Mouse (Mus musculus) liver, embryonic 13.5 days (tissue): ENCODE data around the gene Zbp1. TPM values are rescaled to one million over a fixed set of nuclear protein-coding genes. Genes with fewer than 3 reads are reported as not detected.

Source experiments
- ATAC-seq: fragments of 200-750 bp; cut with Nextera tagmentation; 2 replicates; pipeline ENCODE4 v1.8.0; 2017; ENCODE audit warnings: low read depth, mild to moderate bottlenecking, moderate number of reproducible peaks, moderate library complexity
- DNase-seq: peaks from one replicate; pipeline ENCODE4 v3.0.0; 2022
- H3K27ac ChIP-seq: fragments of 300-500 bp; sonication (generic); 2 replicates; pipeline ENCODE4 v1.5.1; 2015; ENCODE audit warnings: moderate library complexity, mild to moderate bottlenecking, inconsistent platforms
- H3K27me3 ChIP-seq: fragments of 300-500 bp; sonication (generic); 2 replicates; pipeline ENCODE4 v1.6.1; 2015; ENCODE audit warnings: mild to moderate bottlenecking, inconsistent platforms
- H3K36me3 ChIP-seq: fragments of 300-500 bp; sonication (generic); 2 replicates; pipeline ENCODE4 v1.6.1; 2015; ENCODE audit warnings: mild to moderate bottlenecking, inconsistent platforms
- H3K4me1 ChIP-seq: fragments of 300-500 bp; sonication (generic); replicated peaks from 2 replicates; pipeline ENCODE4 v1.6.1; 2015; ENCODE audit warnings: inconsistent platforms
- H3K4me2 ChIP-seq: fragments of 300-500 bp; sonication (generic); 2 replicates; pipeline ENCODE4 v1.6.1; 2015; ENCODE audit warnings: inconsistent platforms, mild to moderate bottlenecking, moderate library complexity
- H3K4me3 ChIP-seq: fragments of 300-500 bp; sonication (generic); replicated peaks from 2 replicates; pipeline ENCODE4 v1.5.1; 2015; ENCODE audit warnings: mild to moderate bottlenecking, inconsistent platforms
- H3K9ac ChIP-seq: fragments of 300-500 bp; sonication (generic); 2 replicates; pipeline ENCODE4 v1.6.1; 2015; ENCODE audit warnings: mild to moderate bottlenecking, inconsistent platforms
- H3K9me3 ChIP-seq: fragments of 300-500 bp; sonication (generic); replicated peaks from 2 replicates; pipeline ENCODE4 v1.6.1; 2016; ENCODE audit warnings: inconsistent platforms
- WGBS: fragments of 180-500 bp; shearing (Covaris S2); methylation state at CpG from one replicate; pipeline ENCODE4 v1.1.7; 2015; ENCODE audit not compliant: insufficient replicate concordance; 5-methylcytosine and 5-hydroxymethylcytosine counted together
- polyA plus RNA-seq: library from polyadenylated mRNA; unstranded; fragments of >200 nt; fragmentation: Nextera tagmentation; extraction: Ambion mirVana; gene quantifications from 2 replicates; pipeline ENCODE4 v1.2.1, GENCODE M21; 2015

The Zbp1 gene
- polyA plus RNA-seq, 1 experiment from 2014 or later = 0.73 TPM

GRCm38 (mm10) chr2:173175703-173176102, 43.0 kb downstream of the Zbp1 start:
- Histone ChIP-seq H3K9ac (no peak overlapping the region), H3K9me3 (0 out of 2 replicates have a peak, but pooled peaks cover 4% of the 10 kb centered on the region), H3K4me3 (no peak overlapping the region), H3K27ac (no peak overlapping the region), H3K4me2 (no peak overlapping the region), H3K4me1 (peaks cover 36% of the 10 kb centered on the region), H3K27me3 (peaks cover 28% of the 10 kb centered on the region), H3K36me3 (no peaks in the 10 kb centered on the region)
- DNase-seq (no peak), ATAC-seq (no peak)
- WGBS = 62% methylated on average over 5 of the region's 5 CpGs

- Histone ChIP-seq H3K27ac (no peak overlapping the region; the same call in 1 of the 2 replicates), H3K4me1 (peaks cover 36% of the 10 kb centered on the region), H3K4me2 (peak overlapping the region; percentile 51), H3K9ac (no peak overlapping the region), H3K4me3 (no peak overlapping the region), H3K27me3 (peaks cover 38% of the 10 kb centered on the region), H3K36me3 (no peaks in the 10 kb centered on the region), H3K9me3 (0 out of 2 replicates have a peak, but pooled peaks cover 4% of the 10 kb centered on the region)
- ATAC-seq = 0 out of 2 replicates have a peak, but pooled peaks have one; percentile 3
- 31% methylated on average over 1 of the region's 1 CpGs for WGBS
- DNase-seq = no peak
These were observed 44.2 kb downstream of the Zbp1 start for GRCm38 (mm10) chr2:173174569-173174968.

DNA sequence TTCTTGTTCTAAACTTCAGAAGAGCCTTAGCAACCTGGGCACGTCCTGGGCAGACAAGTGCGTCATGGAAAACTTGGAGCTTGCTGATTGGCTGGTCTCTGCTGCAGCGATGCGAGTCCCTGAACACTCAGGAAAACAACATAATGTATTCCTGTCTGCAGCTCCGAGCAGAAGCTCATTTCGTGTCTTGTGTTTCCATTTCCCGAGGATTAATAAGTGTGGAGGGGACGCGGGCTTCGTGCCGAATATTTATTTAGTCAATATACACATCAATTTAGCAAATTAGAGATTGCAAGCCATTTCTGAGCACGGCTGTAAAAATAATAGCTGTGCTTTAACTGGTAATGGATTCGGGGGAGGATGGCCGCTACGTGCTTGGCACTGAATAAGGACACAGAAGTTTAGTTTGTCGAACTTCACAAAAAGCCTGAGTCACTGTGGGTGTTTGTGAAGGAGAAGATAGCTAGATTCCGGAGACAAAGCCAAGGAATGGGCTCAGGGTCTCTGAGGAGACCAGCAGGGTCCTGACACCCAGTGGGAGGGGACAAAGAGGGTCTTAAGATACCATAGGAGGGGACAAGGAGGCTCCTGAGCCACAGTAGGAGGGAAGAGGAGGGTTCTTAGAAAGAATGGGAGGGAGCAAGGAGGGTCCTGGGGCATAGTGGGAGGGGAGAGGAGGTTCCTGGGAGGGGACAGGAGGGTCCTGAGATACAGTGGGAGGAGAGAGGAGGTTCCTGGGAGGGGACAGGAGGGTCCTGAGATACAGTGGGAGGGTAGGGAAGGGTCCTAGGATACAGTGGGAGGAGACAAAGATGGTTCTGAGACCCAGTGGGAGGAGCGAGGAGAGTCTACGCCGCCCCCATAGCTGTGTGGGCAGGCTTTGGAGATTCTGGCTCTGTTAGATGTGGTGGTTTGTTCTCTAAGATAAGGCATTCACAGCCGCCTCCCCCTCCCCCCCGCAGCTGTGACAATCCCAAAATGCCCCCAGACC, 44.9 kb downstream of the Zbp1 start:
- 0 out of 2 replicates have a peak, but pooled peaks cover 4% of the 10 kb centered on the region for H3K9me3 ChIP-seq
- DNase-seq = peak; percentile 32
- H3K36me3 ChIP-seq = no peaks in the 10 kb centered on the region
- H3K27me3 ChIP-seq = peaks cover 41% of the 10 kb centered on the region
- ATAC-seq = peak; percentile 72
- H3K9ac ChIP-seq = no peak overlapping the region
- peak overlapping the region; percentile 51 for H3K4me2 ChIP-seq
- H3K4me3 ChIP-seq = peak overlapping the region; percentile 24
- 8% methylated on average over 22 of the region's 22 CpGs for WGBS
- peaks cover 36% of the 10 kb centered on the region for H3K4me1 ChIP-seq
- peak overlapping the region; percentile 29 for H3K27ac ChIP-seq

- ATAC-seq = no peak
- Histone ChIP-seq H3K4me1 (peaks cover 36% of the 10 kb centered on the region), H3K9ac (no peak overlapping the region), H3K9me3 (0 out of 2 replicates have a peak, but pooled peaks cover 4% of the 10 kb centered on the region), H3K4me3 (no peak overlapping the region), H3K4me2 (peak overlapping the region; percentile 51; the same call in 1 of the 2 replicates), H3K27ac (no peak overlapping the region), H3K27me3 (peaks cover 43% of the 10 kb centered on the region), H3K36me3 (no peaks in the 10 kb centered on the region)
- no peak for DNase-seq
- WGBS = 29% methylated on average over 2 of the region's 2 CpGs
These were observed 45.7 kb downstream of the Zbp1 start for GRCm38 (mm10) chr2:173173008-173173407.

DNA sequence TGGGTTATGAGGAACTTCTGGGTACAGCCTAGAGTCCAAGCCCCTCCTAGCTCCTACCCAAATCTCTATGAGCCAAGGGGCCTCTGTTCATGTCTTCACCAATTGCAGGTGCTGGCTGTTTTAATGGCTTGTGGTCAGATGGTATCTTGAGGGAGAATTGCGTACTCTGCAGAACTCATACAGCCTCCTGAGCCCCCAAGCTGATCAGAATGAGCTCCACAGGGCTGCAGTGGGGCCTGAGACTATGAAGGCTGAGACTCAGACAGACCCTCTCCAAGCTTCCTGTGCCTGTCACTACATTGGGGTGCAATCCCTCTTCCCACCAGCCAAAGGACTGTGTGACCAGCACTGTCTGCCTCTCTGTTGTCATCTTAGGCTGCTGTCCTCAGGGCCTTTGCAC, 46.3 kb downstream of the Zbp1 start:
- WGBS = 18% methylated on average over 1 of the region's 1 CpGs
- DNase-seq = no peak
- no peak overlapping the region for H3K9ac ChIP-seq
- H3K36me3 ChIP-seq = no peaks in the 10 kb centered on the region
- H3K4me1 ChIP-seq = peaks cover 36% of the 10 kb centered on the region
- no peak for ATAC-seq
- H3K9me3 ChIP-seq = 0 out of 2 replicates have a peak, but pooled peaks cover 4% of the 10 kb centered on the region
- peaks cover 43% of the 10 kb centered on the region for H3K27me3 ChIP-seq
- H3K27ac ChIP-seq = no peak overlapping the region
- H3K4me3 ChIP-seq = no peak overlapping the region
- no peak overlapping the region for H3K4me2 ChIP-seq

DNA sequence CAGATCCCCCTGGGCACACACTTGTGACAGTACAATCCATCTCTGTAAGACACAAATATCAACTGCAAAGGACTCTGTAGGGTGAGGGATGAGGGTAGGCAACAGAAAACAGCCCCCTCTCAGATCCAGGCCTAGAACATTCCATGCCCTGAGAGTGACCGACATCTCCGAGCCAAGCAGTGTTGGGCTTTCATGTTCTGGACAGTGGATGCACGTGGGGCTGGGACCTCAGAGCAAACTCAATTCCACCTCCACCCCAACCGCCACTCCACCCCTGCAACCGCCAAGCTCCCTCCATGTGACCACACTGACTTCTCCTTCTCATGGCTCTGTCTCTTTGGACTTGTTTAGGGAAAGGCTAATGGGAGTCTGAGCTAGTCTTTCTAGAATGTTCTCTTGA, 46.8 kb downstream of the Zbp1 start:
- H3K9ac ChIP-seq = no peak overlapping the region
- no peak for DNase-seq
- no peak for ATAC-seq
- no peaks in the 10 kb centered on the region for H3K36me3 ChIP-seq
- peaks cover 43% of the 10 kb centered on the region for H3K27me3 ChIP-seq
- 0 out of 2 replicates have a peak overlapping the region, but pooled peaks have one; percentile 24 for H3K4me2 ChIP-seq
- H3K9me3 ChIP-seq = 0 out of 2 replicates have a peak, but pooled peaks cover 4% of the 10 kb centered on the region
- WGBS = 40% methylated on average over 5 of the region's 5 CpGs
- H3K27ac ChIP-seq = no peak overlapping the region
- H3K4me1 ChIP-seq = peaks cover 36% of the 10 kb centered on the region
- no peak overlapping the region for H3K4me3 ChIP-seq

GRCm38 (mm10) chr2:173171470-173171869, 47.3 kb downstream of the Zbp1 start:
- WGBS = 5% methylated on average over 30 of the region's 30 CpGs
- ATAC-seq = no peak
- H3K27ac ChIP-seq = no peak overlapping the region

DNA sequence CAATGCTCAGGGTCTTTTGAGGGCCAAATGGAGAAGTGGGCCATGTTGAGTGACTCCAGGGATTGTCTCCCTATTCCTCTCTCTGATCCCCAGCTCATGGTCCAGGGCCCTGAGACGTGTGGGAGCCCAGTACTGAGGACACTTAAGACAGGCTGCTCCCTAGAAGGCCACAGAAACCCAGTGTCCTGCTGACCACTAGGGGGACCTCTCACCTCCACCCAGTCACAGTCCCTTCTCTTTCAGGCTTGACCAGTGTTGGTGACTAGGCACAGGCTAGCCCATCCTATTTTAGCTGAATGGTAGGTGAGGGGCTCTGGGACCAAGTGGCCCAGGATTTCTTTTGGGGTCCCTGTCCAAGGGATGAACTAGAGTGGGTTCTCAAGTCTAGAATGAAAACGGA, 48.0 kb downstream of the Zbp1 start:
- Histone ChIP-seq H3K9me3 (0 out of 2 replicates have a peak, but pooled peaks cover 1% of the 10 kb centered on the region), H3K36me3 (no peaks in the 10 kb centered on the region), H3K9ac (no peak overlapping the region), H3K27me3 (peaks cover 52% of the 10 kb centered on the region), H3K4me2 (no peak overlapping the region), H3K4me1 (peaks cover 36% of the 10 kb centered on the region), H3K27ac (no peak overlapping the region), H3K4me3 (no peak overlapping the region)
- 39% methylated on average over 2 of the region's 2 CpGs for WGBS
- ATAC-seq = no peak
- no peak for DNase-seq

More at GRCm38 (mm10) chr2:173171470-173171869, 47.3 kb downstream of the Zbp1 start:
- Histone ChIP-seq H3K36me3 (no peaks in the 10 kb centered on the region), H3K4me2 (peak overlapping the region; percentile 24; the same call in 1 of the 2 replicates), H3K4me3 (no peak overlapping the region), H3K9ac (no peak overlapping the region), H3K4me1 (peaks cover 36% of the 10 kb centered on the region), H3K9me3 (0 out of 2 replicates have a peak, but pooled peaks cover 4% of the 10 kb centered on the region), H3K27me3 (peaks cover 45% of the 10 kb centered on the region)
- DNase-seq = no peak

GRCm38 (mm10) chr2:173170081-173170480, 48.6 kb downstream of the Zbp1 start:
- peaks cover 52% of the 10 kb centered on the region for H3K27me3 ChIP-seq
- H3K4me1 ChIP-seq = peaks cover 36% of the 10 kb centered on the region
- 49% methylated on average over 2 of the region's 2 CpGs for WGBS
- no peaks in the 10 kb centered on the region for H3K9me3 ChIP-seq
- H3K4me2 ChIP-seq = no peak overlapping the region
- H3K9ac ChIP-seq = no peak overlapping the region
- ATAC-seq = peak; percentile 32; the same call in 1 of the 2 replicates
- DNase-seq = no peak
- no peak overlapping the region for H3K4me3 ChIP-seq
- no peaks in the 10 kb centered on the region for H3K36me3 ChIP-seq
- H3K27ac ChIP-seq = no peak overlapping the region

DNA sequence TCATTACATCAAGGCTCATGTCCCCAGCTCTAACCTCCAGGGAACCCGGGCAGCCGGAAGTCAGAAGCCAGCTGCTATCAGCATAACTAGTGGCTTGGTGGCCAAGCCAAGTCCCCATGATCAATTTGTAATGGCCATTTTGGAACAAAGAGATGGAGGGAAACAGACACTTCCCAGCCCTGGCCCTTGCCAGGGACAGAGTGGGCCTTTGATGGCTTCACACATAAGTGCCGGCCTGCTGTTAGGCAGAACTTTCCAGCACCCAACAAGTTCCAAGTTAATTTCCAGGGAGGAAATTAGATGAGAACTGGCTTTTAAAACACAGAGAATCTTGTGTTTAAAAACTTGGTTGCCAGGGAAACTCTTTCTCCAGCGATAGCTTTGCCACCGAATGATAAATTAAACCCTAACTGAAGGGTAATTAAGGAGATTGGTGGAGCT, 50.3 kb downstream of the Zbp1 start:
- Histone ChIP-seq H3K4me2 (no peak overlapping the region), H3K9ac (no peak overlapping the region), H3K4me1 (peaks cover 23% of the 10 kb centered on the region), H3K27ac (no peak overlapping the region), H3K4me3 (no peak overlapping the region), H3K27me3 (peaks cover 49% of the 10 kb centered on the region), H3K9me3 (no peaks in the 10 kb centered on the region), H3K36me3 (no peaks in the 10 kb centered on the region)
- ATAC-seq = no peak
- 58% methylated on average over 5 of the region's 5 CpGs for WGBS
- no peak for DNase-seq

GRCm38 (mm10) chr2:173165357-173165756, 53.4 kb downstream of the Zbp1 start:
- H3K4me3 ChIP-seq = no peak overlapping the region
- H3K27me3 ChIP-seq = peaks cover 21% of the 10 kb centered on the region
- no peaks in the 10 kb centered on the region; the same call in 1 of the 2 replicates for H3K4me1 ChIP-seq
- ATAC-seq (no peak), DNase-seq (no peak)
- WGBS = 75% methylated on average over 10 of the region's 10 CpGs
- no peaks in the 10 kb centered on the region for H3K36me3 ChIP-seq
- H3K27ac ChIP-seq = no peak overlapping the region
- H3K9ac ChIP-seq = no peak overlapping the region
- no peaks in the 10 kb centered on the region for H3K9me3 ChIP-seq
- no peak overlapping the region for H3K4me2 ChIP-seq
